Mouse (Mus musculus): ENCODE data around the gene Gngt2. TPM values are rescaled to one million over a fixed set of nuclear protein-coding genes. Genes with fewer than 3 reads are reported as not detected.

Gngt2 gene
- total RNA-seq (2021) = 10 to 100 TPM; 18.3 to 20.0 TPM
- long read RNA-seq, experiment 1, partial matches to known transcripts = 1 of 14 reads
- long read RNA-seq, experiment 1, other reads (novel, unspliced or antisense) = 7 of 14 reads
- long read RNA-seq, experiment 2, partial matches to known transcripts = 0 of 9 reads
- long read RNA-seq, experiment 2, other reads (novel, unspliced or antisense) = 4 of 9 reads

- intact Hi-C loops (cut with DNase I) = no loop called here
- peak; percentile 85 to 87 for DNase-seq
These were observed at the start of gene Gngt2 for GRCm38 (mm10) chr11:95837059-95837458. Gene Gngt2, plus strand, starts transcription at chr11:95837216.

GRCm38 (mm10) chr11:95789451-95789891 lies 47.5 kb upstream of the Gngt2 start:
- intact Hi-C loops (cut with DNase I) = no loop called here

GRCm38 (mm10) chr11:95791787-95792186 lies 45.2 kb upstream of the Gngt2 start:
- intact Hi-C loops (cut with DNase I) = no loop called here
- no peak for DNase-seq

More at GRCm38 (mm10) chr11:95789451-95789891, 47.5 kb upstream of the Gngt2 start:
- DNase-seq = no peak

- intact Hi-C loops (cut with DNase I) = no loop called here
- no peak for DNase-seq
These were observed 44.0 kb upstream of the Gngt2 start for GRCm38 (mm10) chr11:95792950-95793509.

- DNase-seq = no peak
- intact Hi-C loops (cut with DNase I) = loop anchor here (2.0 kb wide), 1 partner anchor 31 kb away; the partner anchor contains the start of gene Phospho1
These were observed 42.8 kb upstream of the Gngt2 start for GRCm38 (mm10) chr11:95794201-95794600.

GRCm38 (mm10) chr11:95795582-95795981 lies 41.4 kb upstream of the Gngt2 start:
- peak in 1 of 2 experiments; percentile 54 for DNase-seq
- intact Hi-C loops (cut with DNase I) = loop anchor here (2.0 kb wide), 1 partner anchor 29 kb away; the partner anchor contains the start of gene Phospho1

- intact Hi-C loops (cut with DNase I) = no loop called here
- DNase-seq = no peak
These were observed 32.0 kb upstream of the Gngt2 start for GRCm38 (mm10) chr11:95805010-95805409.

GRCm38 (mm10) chr11:95805527-95805926 lies 31.5 kb upstream of the Gngt2 start:
- DNase-seq = peak in 1 of 2 experiments; percentile 33
- intact Hi-C loops (cut with DNase I) = no loop called here

GRCm38 (mm10) chr11:95807884-95808283 lies 29.1 kb upstream of the Gngt2 start:
- intact Hi-C loops (cut with DNase I) = no loop called here
- no peak for DNase-seq

GRCm38 (mm10) chr11:95808448-95809011 lies 28.5 kb upstream of the Gngt2 start:
- intact Hi-C loops (cut with DNase I) = no loop called here
- peak in 1 of 2 experiments; percentile 35 for DNase-seq

- DNase-seq = no peak
- intact Hi-C loops (cut with DNase I) = no loop called here
These were observed 27.4 kb upstream of the Gngt2 start for GRCm38 (mm10) chr11:95809603-95810002.

- intact Hi-C loops (cut with DNase I) = no loop called here
- no peak for DNase-seq
These were observed 26.2 kb upstream of the Gngt2 start for GRCm38 (mm10) chr11:95810828-95811227.

- no peak for DNase-seq
- intact Hi-C loops (cut with DNase I) = no loop called here
These were observed 25.3 kb upstream of the Gngt2 start for GRCm38 (mm10) chr11:95811741-95812140.

- intact Hi-C loops (cut with DNase I) = no loop called here
- DNase-seq = no peak
These were observed 24.8 kb upstream of the Gngt2 start for GRCm38 (mm10) chr11:95812224-95812623.

- intact Hi-C loops (cut with DNase I) = no loop called here
- DNase-seq = no peak
These were observed 22.9 kb upstream of the Gngt2 start for GRCm38 (mm10) chr11:95814101-95814500.

- intact Hi-C loops (cut with DNase I) = no loop called here
These were observed 22.2 kb upstream of the Gngt2 start for GRCm38 (mm10) chr11:95814857-95815256.

GRCm38 (mm10) chr11:95815412-95815811 lies 21.6 kb upstream of the Gngt2 start:
- DNase-seq = no peak
- intact Hi-C loops (cut with DNase I) = no loop called here

More at GRCm38 (mm10) chr11:95814857-95815256, 22.2 kb upstream of the Gngt2 start:
- DNase-seq = no peak

GRCm38 (mm10) chr11:95819138-95819537 lies 17.9 kb upstream of the Gngt2 start:
- peak in 1 of 2 experiments; percentile 29 for DNase-seq
- intact Hi-C loops (cut with DNase I) = no loop called here

GRCm38 (mm10) chr11:95821511-95821910 lies 15.5 kb upstream of the Gngt2 start:
- no peak for DNase-seq

GRCm38 (mm10) chr11:95822437-95822836 lies 14.6 kb upstream of the Gngt2 start:
- DNase-seq = no peak

More at GRCm38 (mm10) chr11:95821511-95821910, 15.5 kb upstream of the Gngt2 start:
- intact Hi-C loops (cut with DNase I) = no loop called here

GRCm38 (mm10) chr11:95824071-95824876 lies 12.7 kb upstream of the Gngt2 start, which contains the start of gene Phospho1:
Gene Phospho1, plus strand, starts transcription at chr11:95824499.
- peak; percentile 96 to 97 for DNase-seq
- intact Hi-C loops (cut with DNase I) = loop anchor here (2.0 kb wide), 2 partner anchors 29 to 51 kb away; no protein-coding TSS in a partner anchor

More at GRCm38 (mm10) chr11:95822437-95822836, 14.6 kb upstream of the Gngt2 start:
- intact Hi-C loops (cut with DNase I) = no loop called here

Data from heart, postnatal 14 days (tissue).